Mouse (Mus musculus) embryonic fibroblast, embryonic 13.5 days (primary cell): Measurements from ENCODE around the gene Mrto4.

Source experiments
- CTCF ChIP-seq: IDR thresholded peaks from 2 replicates; pipeline ENCODE4 v1.5.1; 2011; ENCODE audit warnings: mild to moderate bottlenecking, control low read depth, low read length, moderate library complexity, borderline replicate concordance; ENCODE audit not compliant: insufficient read depth
- POLR2A ChIP-seq: IDR thresholded peaks from 2 replicates; pipeline ENCODE4 v1.6.1; 2011; ENCODE audit warnings: low read depth, mild to moderate bottlenecking, control low read depth, low read length, moderate library complexity

- no peak for TF ChIP-seq POLR2A
- no peak for TF ChIP-seq CTCF
Measured at GRCm38 (mm10) chr4:139301780-139302179, 50.6 kb downstream of the Mrto4 start.
